Mouse (Mus musculus) liver, embryonic 16.5 days (tissue): ENCODE data around the gene Fxyd7. TPM values are rescaled to one million over a fixed set of nuclear protein-coding genes. Genes with fewer than 3 reads are reported as not detected.

Experiments
- ATAC-seq: fragments of 200-750 bp; cut with Nextera tagmentation; 2 replicates; pipeline ENCODE4 v1.8.0; 2017; ENCODE audit warnings: low read depth, mild to moderate bottlenecking, moderate number of reproducible peaks, moderate library complexity
- H3K27ac ChIP-seq: fragments of 300-500 bp; sonication (generic); 2 replicates; pipeline ENCODE4 v1.5.1; 2014; ENCODE audit warnings: mild to moderate bottlenecking, low read length
- H3K27me3 ChIP-seq: fragments of 300-500 bp; sonication (generic); 2 replicates; pipeline ENCODE4 v1.6.1; 2014; ENCODE audit warnings: low read depth, low read length, mixed read lengths; ENCODE audit not compliant: control insufficient read depth, insufficient read depth
- H3K36me3 ChIP-seq: fragments of 300-500 bp; sonication (generic); 2 replicates; pipeline ENCODE4 v1.6.1; 2014; ENCODE audit warnings: mild to moderate bottlenecking; ENCODE audit not compliant: control insufficient read depth, insufficient read depth
- H3K4me1 ChIP-seq: fragments of 300-500 bp; sonication (generic); 2 replicates; pipeline ENCODE4 v1.6.1; 2014; ENCODE audit warnings: low read depth, low read length, mixed read lengths; ENCODE audit not compliant: control insufficient read depth
- H3K4me2 ChIP-seq: fragments of 300-500 bp; sonication (generic); 2 replicates; pipeline ENCODE4 v1.6.1; 2014; ENCODE audit warnings: low read depth, low read length, mixed read lengths
- H3K4me3 ChIP-seq: fragments of 300-500 bp; sonication (generic); 2 replicates; pipeline ENCODE4 v1.5.1; 2014; ENCODE audit warnings: low read depth, mild to moderate bottlenecking, low read length
- H3K9ac ChIP-seq: fragments of 300-500 bp; sonication (generic); 2 replicates; pipeline ENCODE4 v1.6.1; 2014; ENCODE audit warnings: low read depth, low read length
- H3K9me3 ChIP-seq: fragments of 300-500 bp; sonication (generic); replicated peaks from 2 replicates; pipeline ENCODE4 v1.6.1; 2016; ENCODE audit warnings: low read length; ENCODE audit not compliant: control insufficient read depth
- WGBS: fragments of 180-500 bp; shearing (Covaris S2); extraction: QIAGEN DNeasy Blood & Tissue Kit; methylation state at CpG from one replicate; pipeline ENCODE4 v1.1.7; 2014; ENCODE audit not compliant: insufficient replicate concordance; 5-methylcytosine and 5-hydroxymethylcytosine counted together
- polyA plus RNA-seq: library from polyadenylated mRNA; unstranded; fragments of >200 nt; fragmentation: Nextera tagmentation; extraction: Ambion mirVana; gene quantifications from 2 replicates; pipeline ENCODE4 v1.2.1, GENCODE M21; 2015

Gene Fxyd7
- polyA plus RNA-seq, 1 experiment from 2014 or later = 0.65 TPM

- no peak overlapping the region for H3K9ac ChIP-seq
- 47% methylated on average over 7 of the region's 7 CpGs for WGBS
- ATAC-seq = no peak
Observed at GRCm38 (mm10) chr7:31056448-31056847, 5.2 kb upstream of the Fxyd7 start.

GRCm38 (mm10) chr7:31055883-31056282 is 4.6 kb upstream of the Fxyd7 start:
- Histone ChIP-seq H3K9me3 (no peaks in the 10 kb centered on the region), H3K27me3 (peaks cover 26% of the 10 kb centered on the region), H3K4me1 (peaks cover 6% of the 10 kb centered on the region), H3K9ac (no peak overlapping the region), H3K4me3 (no peak overlapping the region), H3K4me2 (no peak overlapping the region), H3K27ac (peak overlapping the region; percentile 72; the same call in 1 of the 2 replicates), H3K36me3 (no peaks in the 10 kb centered on the region)
- ATAC-seq = peak; percentile 68
- 47% methylated on average over 3 of the region's 4 CpGs for WGBS

More at GRCm38 (mm10) chr7:31056448-31056847, 5.2 kb upstream of the Fxyd7 start:
- H3K4me3 ChIP-seq = no peak overlapping the region
- H3K9me3 ChIP-seq = no peaks in the 10 kb centered on the region
- H3K36me3 ChIP-seq = no peaks in the 10 kb centered on the region
- no peak overlapping the region for H3K4me2 ChIP-seq
- H3K27ac ChIP-seq = peak overlapping the region; percentile 72
- peaks cover 6% of the 10 kb centered on the region for H3K4me1 ChIP-seq
- H3K27me3 ChIP-seq = peaks cover 20% of the 10 kb centered on the region

GRCm38 (mm10) chr7:31055354-31055824 is 4.1 kb upstream of the Fxyd7 start:
- Histone ChIP-seq H3K9me3 (no peaks in the 10 kb centered on the region), H3K4me2 (peak overlapping the region; percentile 50), H3K4me3 (peak overlapping the region; percentile 40), H3K4me1 (peaks cover 6% of the 10 kb centered on the region), H3K36me3 (no peaks in the 10 kb centered on the region), H3K27me3 (peaks cover 31% of the 10 kb centered on the region), H3K27ac (peak overlapping the region; percentile 72), H3K9ac (peak overlapping the region; percentile 39; the same call in 1 of the 2 replicates)
- WGBS = 21% methylated on average over 8 of the region's 10 CpGs
- ATAC-seq = peak; percentile 87

GRCm38 (mm10) chr7:31054661-31055320 is 3.5 kb upstream of the Fxyd7 start:
- no peaks in the 10 kb centered on the region for H3K9me3 ChIP-seq
- H3K4me3 ChIP-seq = peak overlapping the region; percentile 40
- no peaks in the 10 kb centered on the region for H3K36me3 ChIP-seq
- H3K4me1 ChIP-seq = peaks cover 6% of the 10 kb centered on the region
- H3K9ac ChIP-seq = peak overlapping the region; percentile 39; the same call in 1 of the 2 replicates
- peak overlapping the region; percentile 50 for H3K4me2 ChIP-seq
- WGBS = 47% methylated on average over 11 of the region's 11 CpGs
- peaks cover 37% of the 10 kb centered on the region for H3K27me3 ChIP-seq
- H3K27ac ChIP-seq = peak overlapping the region; percentile 72
- peak; percentile 9 for ATAC-seq

- WGBS = 40% methylated on average over 10 of the region's 10 CpGs
- H3K27me3 ChIP-seq = peaks cover 44% of the 10 kb centered on the region
- H3K27ac ChIP-seq = peak overlapping the region; percentile 72; the same call in 1 of the 2 replicates
Observed at GRCm38 (mm10) chr7:31053882-31054447, 2.7 kb upstream of the Fxyd7 start.

GRCm38 (mm10) chr7:31052636-31053434 is 1.6 kb upstream of the Fxyd7 start:
- no peaks in the 10 kb centered on the region for H3K36me3 ChIP-seq
- H3K9me3 ChIP-seq = no peaks in the 10 kb centered on the region
- H3K9ac ChIP-seq = no peak overlapping the region
- peaks cover 6% of the 10 kb centered on the region for H3K4me1 ChIP-seq
- no peak overlapping the region for H3K4me3 ChIP-seq
- peaks cover 44% of the 10 kb centered on the region for H3K27me3 ChIP-seq
- WGBS = 3% methylated on average over 34 of the region's 34 CpGs
- H3K4me2 ChIP-seq = no peak overlapping the region
- H3K27ac ChIP-seq = no peak overlapping the region
- ATAC-seq = no peak

More at GRCm38 (mm10) chr7:31053882-31054447, 2.7 kb upstream of the Fxyd7 start:
- no peaks in the 10 kb centered on the region for H3K36me3 ChIP-seq
- no peak overlapping the region for H3K9ac ChIP-seq
- H3K4me2 ChIP-seq = peak overlapping the region; percentile 50
- H3K4me3 ChIP-seq = peak overlapping the region; percentile 11; the same call in 1 of the 2 replicates
- H3K9me3 ChIP-seq = no peaks in the 10 kb centered on the region
- H3K4me1 ChIP-seq = peaks cover 6% of the 10 kb centered on the region
- ATAC-seq = no peak

- Histone ChIP-seq H3K27me3 (peaks cover 44% of the 10 kb centered on the region), H3K4me1 (peaks cover 6% of the 10 kb centered on the region), H3K9ac (no peak overlapping the region), H3K4me3 (no peak overlapping the region), H3K9me3 (no peaks in the 10 kb centered on the region), H3K36me3 (no peaks in the 10 kb centered on the region), H3K27ac (no peak overlapping the region), H3K4me2 (no peak overlapping the region)
- no peak for ATAC-seq
- 7% methylated on average over 22 of the region's 22 CpGs for WGBS
Observed at GRCm38 (mm10) chr7:31052251-31052635, 976 bp upstream of the Fxyd7 start.

GRCm38 (mm10) chr7:31050921-31051320 is 346 bp downstream of the Fxyd7 start:
- Histone ChIP-seq H3K9me3 (no peaks in the 10 kb centered on the region), H3K4me2 (no peak overlapping the region), H3K27ac (no peak overlapping the region), H3K4me3 (no peak overlapping the region), H3K4me1 (peaks cover 6% of the 10 kb centered on the region), H3K27me3 (peaks cover 44% of the 10 kb centered on the region), H3K9ac (no peak overlapping the region), H3K36me3 (no peaks in the 10 kb centered on the region)
- ATAC-seq = no peak
- WGBS = 12% methylated on average over 9 of the region's 9 CpGs
